Mouse (Mus musculus) E14TG2a.4 (cell line): Measurements from ENCODE around the gene Nwd1.

ENCODE experiments used
- CTCF ChIP-seq: conservative IDR thresholded peaks from 2 replicates; pipeline ENCODE4 v1.5.1; 2014; ENCODE audit warnings: low read length
- NANOG ChIP-seq: IDR thresholded peaks from 2 replicates; pipeline ENCODE4 v1.6.1; 2014; ENCODE audit warnings: borderline replicate concordance, low read length, mixed read lengths

DNA sequence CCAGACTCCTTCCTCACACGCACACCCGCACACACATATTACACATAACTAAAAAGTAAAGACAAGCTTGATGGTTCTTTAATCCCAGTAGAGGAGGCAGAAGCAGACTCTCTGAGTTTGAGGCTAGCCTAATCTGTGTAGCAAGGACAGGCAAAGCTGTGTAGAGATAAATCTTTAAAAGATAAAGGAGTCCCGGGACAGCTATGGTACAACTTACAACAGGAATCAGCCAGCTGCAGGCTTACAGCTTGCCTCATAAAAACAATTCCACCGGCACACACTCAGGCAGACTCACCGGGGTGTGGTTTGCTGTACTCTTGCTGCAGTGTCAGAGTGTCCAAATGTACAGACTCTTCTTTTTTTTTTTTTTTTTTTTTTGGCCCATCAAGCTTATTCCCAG, 18.2 kb downstream of the Nwd1 start:
- TF ChIP-seq CTCF (no peak), NANOG (no peak)
